Mouse (Mus musculus) gastrocnemius, postnatal 14 days (tissue): ENCODE results near the gene Sept9. TPM values are rescaled to one million over a fixed set of nuclear protein-coding genes. Genes with fewer than 3 reads are reported as not detected.
A peak's percentile ranks its signal among the peaks of the same experiment; 100 is the strongest.

Experiments used
- DNase-seq: peaks from one replicate; pipeline ENCODE4 v3.0.0; 2021; ENCODE audit warnings: mixed read lengths
- intact Hi-C: fragments of 180-260 bp; cut with DNase I; formaldehyde crosslinking; loops from one replicate; pipeline ENCODE4 v1.15.1; 2025; ENCODE audit warnings: low total_unique reads
- total RNA-seq, 2 experiments: library from RNA; stranded (reverse); gene quantifications; 2 replicates each; pipeline ENCODE4 v1.2.3; 2021

Gene Sept9
- total RNA-seq, 2 experiments from 2014 or later = 27.2 to 34.0 TPM

- intact Hi-C loops = loop anchor here (10.0 kb wide), 1 partner anchor 53 kb away; no protein-coding TSS in a partner anchor
- no peak for DNase-seq
Observed at GRCm38 (mm10) chr11:117297190-117297829, 97.8 kb downstream of the Sept9 start.

GRCm38 (mm10) chr11:117299741-117300140, 100.3 kb downstream of the Sept9 start:
- DNase-seq = no peak
- intact Hi-C loops = loop anchor here (10.0 kb wide), 1 partner anchor 55 kb away; no protein-coding TSS in a partner anchor

- intact Hi-C loops = no loop called here
- DNase-seq = no peak
Observed at GRCm38 (mm10) chr11:117300809-117301208, 101.3 kb downstream of the Sept9 start.

- intact Hi-C loops = no loop called here
- no peak for DNase-seq
Observed at GRCm38 (mm10) chr11:117301716-117302115, 102.3 kb downstream of the Sept9 start.

GRCm38 (mm10) chr11:117302371-117302770, 102.9 kb downstream of the Sept9 start:
- DNase-seq = no peak
- intact Hi-C loops = no loop called here

- DNase-seq = no peak
- intact Hi-C loops = no loop called here
Observed at GRCm38 (mm10) chr11:117305509-117306188, 106.2 kb downstream of the Sept9 start.

GRCm38 (mm10) chr11:117306311-117307088, 107.0 kb downstream of the Sept9 start:
- intact Hi-C loops = no loop called here

GRCm38 (mm10) chr11:117307895-117308786, 108.7 kb downstream of the Sept9 start:
- peak; percentile 45 for DNase-seq
- intact Hi-C loops = no loop called here

More at GRCm38 (mm10) chr11:117306311-117307088, 107.0 kb downstream of the Sept9 start:
- DNase-seq = no peak

- intact Hi-C loops = no loop called here
- DNase-seq = no peak
Observed at GRCm38 (mm10) chr11:117309108-117309917, 109.9 kb downstream of the Sept9 start.

- intact Hi-C loops = loop anchor here (5.0 to 10.0 kb wide), 3 partner anchors 38 to 75 kb away; no protein-coding TSS in a partner anchor
- DNase-seq = peak; percentile 78
Observed at GRCm38 (mm10) chr11:117309918-117310287, 110.4 kb downstream of the Sept9 start.

- DNase-seq = no peak
- intact Hi-C loops = loop anchor here (5.0 to 10.0 kb wide), 3 partner anchors 38 to 76 kb away; no protein-coding TSS in a partner anchor
Observed at GRCm38 (mm10) chr11:117310341-117311107, 111.1 kb downstream of the Sept9 start.

- intact Hi-C loops = loop anchor here (5.0 to 10.0 kb wide), 3 partner anchors 39 to 76 kb away; no protein-coding TSS in a partner anchor
- DNase-seq = peak; percentile 87
Observed at GRCm38 (mm10) chr11:117311127-117311800, 111.8 kb downstream of the Sept9 start.

GRCm38 (mm10) chr11:117312028-117312901, 112.8 kb downstream of the Sept9 start:
- intact Hi-C loops = loop anchor here (5.0 to 10.0 kb wide), 3 partner anchors 40 to 77 kb away; no protein-coding TSS in a partner anchor
- DNase-seq = peak; percentile 90

- peak; percentile 71 for DNase-seq
- intact Hi-C loops = loop anchor here (5.0 to 10.0 kb wide), 3 partner anchors 41 to 78 kb away; no protein-coding TSS in a partner anchor
Observed at GRCm38 (mm10) chr11:117312936-117313335, 113.5 kb downstream of the Sept9 start.

GRCm38 (mm10) chr11:117313446-117313845, 114.0 kb downstream of the Sept9 start:
- intact Hi-C loops = loop anchor here (5.0 to 10.0 kb wide), 3 partner anchors 41 to 79 kb away; no protein-coding TSS in a partner anchor
- no peak for DNase-seq

- peak; percentile 64 for DNase-seq
- intact Hi-C loops = loop anchor here (5.0 to 10.0 kb wide), 3 partner anchors 42 to 79 kb away; no protein-coding TSS in a partner anchor
Observed at GRCm38 (mm10) chr11:117314026-117314425, 114.6 kb downstream of the Sept9 start.
